Mouse (Mus musculus) kidney, adult 11 months (tissue): ENCODE results near the gene Cdk14.
"Not testable (repeated sequence)": the region's sequence is repeated elsewhere in the genome, so short reads cannot be mapped to it uniquely, and the experiment has no call there.

ENCODE experiments used
- DNase-seq: peaks from one replicate; pipeline ENCODE4 v3.0.0; 2022

Gene Cdk14

DNA sequence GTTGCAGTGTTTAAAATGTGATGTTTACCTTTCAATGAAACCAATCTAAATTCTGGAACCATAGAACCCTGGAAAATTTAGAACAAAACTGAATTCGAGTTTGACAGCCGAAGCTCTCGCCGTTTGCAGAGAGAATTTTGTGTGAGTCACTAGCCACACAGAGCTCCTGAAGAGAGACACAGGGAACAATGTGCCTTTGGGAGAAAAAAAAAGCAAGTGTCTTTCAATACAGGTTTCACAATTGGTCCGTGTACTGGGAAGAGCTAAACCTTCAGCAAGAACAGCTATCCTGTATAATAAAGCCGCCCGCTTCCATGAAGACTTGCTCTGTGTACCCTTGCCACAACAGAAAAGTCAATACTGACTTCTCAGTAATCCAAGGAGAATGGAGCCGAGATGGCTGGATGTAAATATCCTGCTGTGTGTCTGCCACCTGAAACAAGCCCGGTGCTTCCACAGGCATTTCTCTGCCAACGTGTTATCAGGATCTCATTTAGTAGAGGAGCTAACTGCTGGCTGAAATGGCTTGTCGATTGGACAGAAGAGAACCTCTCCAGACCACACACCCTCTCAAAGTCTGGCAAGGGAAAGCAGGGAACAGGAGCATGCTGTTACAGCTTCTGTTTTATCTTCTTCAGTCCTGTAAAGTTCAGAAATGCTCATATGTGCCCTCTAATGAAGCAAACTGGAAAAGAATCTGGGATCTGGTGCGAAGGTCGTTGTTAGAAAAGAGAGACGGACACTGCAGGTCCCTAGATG is 159.0 kb downstream of the Cdk14 start:
- no peak for DNase-seq

DNA sequence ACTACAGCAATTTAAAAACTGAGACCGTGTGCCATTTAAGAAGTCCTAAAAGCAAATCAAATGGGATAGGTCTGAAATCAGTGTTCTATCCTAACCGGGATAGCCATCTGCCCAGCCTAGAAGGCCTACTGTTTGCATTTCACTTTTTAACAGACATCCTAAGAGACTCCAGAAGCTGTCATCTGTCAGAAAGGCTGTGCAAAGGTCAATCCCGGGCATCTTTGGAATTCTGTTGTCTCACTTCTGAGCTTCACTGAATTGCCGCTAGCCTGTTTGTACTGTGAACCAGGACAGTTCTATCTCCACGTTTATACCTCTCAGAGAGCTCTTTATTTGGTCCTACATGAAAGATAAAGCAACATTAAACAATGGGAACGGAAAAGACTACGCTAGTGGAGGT is 159.8 kb downstream of the Cdk14 start:
- peak; percentile 4 for DNase-seq

DNA sequence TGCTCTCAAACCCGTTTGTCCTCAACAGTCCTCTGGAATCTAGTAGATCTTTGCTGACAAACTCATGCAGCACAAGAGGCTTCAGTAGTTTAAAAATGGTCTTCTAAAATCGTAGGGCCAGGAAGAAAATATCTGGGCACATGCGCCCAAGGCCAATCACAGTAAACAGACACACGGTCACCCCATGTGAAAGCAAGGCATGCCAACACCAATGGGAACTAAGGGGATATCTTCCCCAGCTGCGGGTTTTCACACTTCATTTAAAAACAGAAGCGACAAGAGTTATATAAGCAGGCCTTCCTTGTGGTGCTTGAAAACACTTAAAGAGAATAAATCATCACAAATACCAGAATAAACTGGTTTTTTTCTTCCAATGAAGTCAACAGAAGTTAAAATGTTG is 165.7 kb downstream of the Cdk14 start:
- no peak for DNase-seq

DNA sequence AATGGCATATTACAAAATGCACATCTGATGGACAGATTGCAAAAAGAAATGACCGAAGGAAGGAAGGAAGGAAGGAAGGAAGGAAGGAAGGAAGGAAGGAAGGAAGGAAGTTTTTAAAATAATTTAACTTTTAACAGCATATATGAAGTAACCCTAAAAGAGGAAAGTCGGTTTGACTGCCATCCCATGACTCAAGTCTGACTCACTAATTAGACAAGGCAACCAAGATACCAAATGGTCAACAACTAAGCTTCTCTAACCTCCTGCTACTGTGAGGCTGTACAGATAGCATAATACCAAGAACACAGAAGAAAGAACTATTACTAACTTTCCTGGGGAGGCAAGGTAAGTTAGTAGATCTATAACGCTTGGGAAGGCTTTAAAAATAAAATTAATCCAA is 166.9 kb downstream of the Cdk14 start:
- no peak for DNase-seq

DNA sequence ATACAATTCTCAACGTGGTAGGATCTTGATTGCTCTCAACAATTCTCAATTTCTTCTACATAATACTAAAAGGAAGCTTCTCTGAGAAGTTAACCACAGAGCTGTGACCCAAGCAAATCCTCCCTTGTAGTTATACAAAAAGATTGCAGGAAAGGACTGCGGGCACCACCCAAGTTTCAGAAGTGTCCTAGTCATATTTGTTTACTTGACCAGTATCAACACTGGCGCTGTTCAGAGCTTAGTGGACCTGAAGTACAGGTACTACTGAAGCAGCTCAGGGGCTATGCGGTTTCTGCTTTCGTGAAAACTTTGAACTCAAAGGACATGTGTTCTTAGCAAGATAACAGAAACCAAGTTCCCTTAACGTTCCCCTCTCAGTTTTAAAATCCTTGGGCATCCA is 172.4 kb downstream of the Cdk14 start:
- DNase-seq = no peak

DNA sequence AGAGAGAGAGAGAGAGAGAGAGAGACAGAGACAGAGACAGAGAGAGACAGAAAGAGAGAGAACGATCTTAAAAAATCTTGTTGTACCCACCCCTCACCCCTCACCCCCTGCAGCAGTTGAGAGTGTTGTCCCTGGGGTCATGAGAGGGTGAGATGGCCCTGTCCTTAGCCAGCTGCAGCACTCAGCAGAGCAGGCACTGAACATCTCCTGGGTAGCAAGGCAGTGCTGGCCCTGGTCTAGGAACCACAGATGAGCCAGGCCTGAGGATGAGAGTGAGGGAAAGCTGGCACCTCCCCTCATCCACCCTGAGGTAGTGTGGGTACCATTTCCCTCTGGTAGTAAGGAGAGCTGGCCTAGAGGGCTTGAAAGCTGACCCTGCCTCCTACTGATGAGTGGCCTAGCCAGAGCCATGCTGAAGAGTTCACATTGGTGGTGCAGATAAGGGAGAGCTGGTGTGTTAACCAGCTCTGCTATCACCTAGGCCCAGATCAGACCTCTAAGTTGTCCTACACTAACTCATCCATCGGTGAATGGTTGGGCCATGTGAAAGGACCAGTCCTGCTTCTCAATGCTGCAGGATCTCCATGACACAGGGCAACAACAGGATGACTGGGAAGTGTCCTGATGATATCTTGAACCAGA is 173.5 kb downstream of the Cdk14 start:
- no peak for DNase-seq

DNA sequence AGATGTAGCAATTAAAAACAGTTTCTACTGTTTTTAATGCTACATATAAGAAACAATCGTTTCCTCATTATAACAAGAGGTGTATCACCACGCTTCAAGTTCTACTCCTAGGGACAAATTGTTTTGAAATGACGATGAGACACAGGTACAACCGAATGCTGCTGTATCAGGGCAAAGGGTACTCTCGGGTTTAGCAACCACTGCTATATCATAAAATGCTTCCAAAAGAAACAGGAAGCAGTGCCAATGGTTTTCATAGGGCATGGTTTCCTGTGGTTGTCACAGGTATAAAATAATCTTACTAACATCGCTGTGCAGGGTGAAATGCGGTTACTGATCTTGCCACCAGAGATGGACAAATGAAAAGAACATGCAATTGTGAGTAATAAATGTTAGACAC is 174.9 kb downstream of the Cdk14 start:
- DNase-seq = no peak

DNA sequence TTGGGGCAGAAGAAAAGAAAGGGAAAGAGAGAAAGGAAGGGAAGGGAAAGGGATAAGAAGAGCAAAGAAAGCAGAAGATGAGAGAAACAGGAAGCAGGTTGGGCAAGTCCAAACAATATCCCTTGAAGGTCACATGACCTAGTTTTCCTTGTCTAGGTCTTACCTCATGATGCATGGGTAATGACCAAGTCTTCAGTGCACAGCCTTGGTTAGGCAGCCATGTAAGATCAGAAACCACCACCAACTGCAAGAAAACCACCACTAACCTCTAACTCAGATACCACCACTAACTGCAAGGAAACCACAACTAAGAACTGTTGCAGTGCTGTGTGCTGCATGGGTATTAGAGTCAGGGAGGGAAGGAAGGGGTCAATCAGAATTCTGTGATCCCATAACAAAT is 176.5 kb downstream of the Cdk14 start:
- no peak for DNase-seq

DNA sequence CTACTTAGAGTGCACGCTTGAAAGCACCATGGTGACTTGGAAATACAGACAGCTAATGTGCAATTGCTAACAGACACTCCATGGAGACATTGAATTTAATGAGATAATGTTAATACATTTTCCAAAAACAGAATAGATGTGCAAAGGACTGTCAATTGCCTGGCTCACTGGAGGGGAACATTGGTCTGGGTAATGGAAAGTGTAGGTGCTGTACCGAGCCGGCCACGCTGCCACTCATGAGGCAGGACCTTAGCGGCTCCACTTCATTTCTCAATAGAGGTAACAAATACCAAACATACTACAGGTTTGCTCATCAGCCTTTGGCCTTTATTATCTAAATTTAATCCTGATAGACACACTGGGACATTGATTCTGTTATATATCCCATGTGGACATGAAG is 177.4 kb downstream of the Cdk14 start:
- no peak for DNase-seq

DNA sequence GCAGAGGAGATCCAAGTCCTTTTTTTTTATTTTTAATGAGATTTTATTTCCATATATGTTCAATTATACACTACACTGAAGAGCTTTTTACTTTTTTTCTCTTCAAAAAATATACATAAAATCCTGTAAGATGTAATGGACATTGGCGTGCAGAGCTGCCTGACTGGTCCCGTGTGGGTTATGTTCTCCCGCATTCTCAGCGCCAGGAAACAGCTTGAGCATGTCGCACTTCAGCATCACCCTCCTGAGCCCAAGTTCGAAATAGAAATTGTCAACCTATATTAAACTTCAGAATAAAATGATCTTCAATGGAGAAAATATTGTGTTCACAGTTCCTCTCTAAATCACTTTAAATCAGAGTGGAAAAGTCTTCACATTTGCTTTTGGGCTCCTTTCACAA is 179.0 kb downstream of the Cdk14 start:
- DNase-seq = no peak

DNA sequence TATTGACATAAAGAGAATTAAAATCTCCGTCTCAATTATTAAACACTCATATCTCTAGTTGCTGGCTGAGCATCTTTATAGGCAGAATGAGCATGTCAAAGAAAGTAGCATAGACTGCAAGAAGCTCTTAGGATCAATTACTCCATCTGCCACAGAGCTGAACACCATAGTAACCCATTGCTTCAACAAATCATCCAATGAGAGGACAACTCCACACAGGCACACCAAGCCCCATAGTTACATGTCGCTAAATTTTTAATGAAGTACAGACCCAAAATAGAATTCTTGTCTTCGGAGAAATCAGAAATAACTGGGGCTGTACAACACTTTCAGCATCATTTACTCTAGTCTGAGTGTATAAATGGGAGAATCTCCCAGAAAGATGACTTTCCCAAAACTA is 180.0 kb downstream of the Cdk14 start:
- DNase-seq = no peak

DNA sequence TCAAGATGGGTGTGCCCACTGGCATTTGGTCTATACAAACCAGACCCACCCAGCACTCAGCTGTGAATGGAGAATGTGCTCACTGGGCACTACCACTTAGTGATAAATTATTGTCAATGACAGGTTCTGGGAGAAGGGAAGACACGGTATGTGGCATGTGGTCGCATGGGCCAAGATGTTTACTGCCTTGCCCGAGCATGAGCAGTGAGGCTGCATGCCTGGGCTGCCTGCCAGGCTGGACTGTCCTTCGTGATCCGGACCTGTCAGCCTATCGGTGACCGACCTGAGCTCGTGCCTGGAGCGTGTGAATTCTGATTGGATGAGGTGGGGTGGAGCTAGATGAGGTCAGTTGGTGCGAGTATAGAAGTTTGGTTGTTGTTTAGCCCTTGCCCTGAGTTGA is 185.2 kb downstream of the Cdk14 start:
- DNase-seq = not testable (repeated sequence)

DNA sequence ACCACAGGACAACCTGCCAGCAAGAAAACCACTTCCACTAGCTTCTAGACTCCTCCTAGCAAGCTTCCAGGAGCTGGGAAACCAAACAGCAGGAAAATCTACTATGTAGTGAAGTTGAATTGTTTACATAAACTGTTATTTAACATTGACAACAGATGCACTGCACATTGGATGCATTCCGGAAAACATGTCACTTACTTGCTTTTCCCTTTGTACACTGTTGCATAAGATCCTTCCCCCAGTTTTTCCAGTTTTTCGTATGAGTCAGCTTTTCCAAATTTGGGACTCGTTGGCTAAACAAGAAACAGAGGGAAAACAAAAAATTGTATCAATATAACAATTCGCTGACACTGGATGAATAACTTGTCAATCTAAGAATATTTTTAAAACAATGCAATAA is 193.1 kb downstream of the Cdk14 start:
- DNase-seq = no peak

DNA sequence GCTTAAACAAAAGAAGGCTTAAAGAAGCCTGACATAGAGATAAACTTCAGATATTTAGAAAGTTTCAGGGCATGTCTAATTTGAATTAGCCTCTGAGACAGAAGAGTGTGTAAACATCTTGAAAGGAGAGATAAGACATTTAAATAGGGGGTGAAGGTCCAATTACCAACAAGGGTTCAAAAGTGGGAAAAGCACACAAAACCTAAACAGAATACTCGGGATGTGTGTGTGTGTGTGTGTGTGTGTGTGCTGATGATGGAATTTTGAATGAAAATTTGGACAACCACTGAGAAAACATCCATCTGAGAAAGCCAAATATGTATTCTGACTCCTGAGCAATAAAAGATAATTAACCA is 208.4 kb downstream of the Cdk14 start:
- no peak for DNase-seq

DNA sequence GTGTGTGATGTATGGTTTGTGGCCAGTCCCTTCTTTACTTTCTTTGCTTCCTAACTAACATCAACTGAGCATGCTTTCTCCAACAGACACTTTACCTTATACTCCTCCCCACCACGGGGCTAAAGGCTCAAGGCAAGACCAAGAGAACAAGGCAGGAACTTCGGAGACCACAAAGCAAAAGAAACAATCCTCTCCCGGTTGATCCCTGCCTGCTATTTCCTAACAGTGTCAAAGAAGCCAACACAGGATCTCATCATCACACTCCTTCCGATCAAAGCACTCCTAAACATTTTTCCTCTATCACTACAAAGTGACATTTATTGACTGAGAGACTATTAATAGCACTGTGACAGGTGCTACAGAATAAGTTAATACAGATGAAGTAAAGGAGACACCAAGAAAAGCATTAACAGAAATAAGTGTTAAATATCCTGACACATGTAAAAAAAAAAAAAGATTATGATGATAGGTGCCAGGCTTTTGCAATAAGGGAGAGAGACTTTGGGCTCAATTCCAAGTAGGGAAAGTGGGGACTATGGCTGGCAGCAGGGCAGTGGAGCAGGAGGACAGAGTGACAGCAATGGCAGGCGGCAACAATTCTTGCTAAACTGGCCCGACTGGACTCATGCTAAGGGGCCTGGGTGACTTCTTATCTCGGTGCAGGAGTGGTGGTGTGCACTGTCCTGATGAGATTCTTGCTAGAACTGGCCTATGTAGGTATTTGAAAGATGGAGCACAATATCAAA is 208.9 kb downstream of the Cdk14 start:
- no peak for DNase-seq

DNA sequence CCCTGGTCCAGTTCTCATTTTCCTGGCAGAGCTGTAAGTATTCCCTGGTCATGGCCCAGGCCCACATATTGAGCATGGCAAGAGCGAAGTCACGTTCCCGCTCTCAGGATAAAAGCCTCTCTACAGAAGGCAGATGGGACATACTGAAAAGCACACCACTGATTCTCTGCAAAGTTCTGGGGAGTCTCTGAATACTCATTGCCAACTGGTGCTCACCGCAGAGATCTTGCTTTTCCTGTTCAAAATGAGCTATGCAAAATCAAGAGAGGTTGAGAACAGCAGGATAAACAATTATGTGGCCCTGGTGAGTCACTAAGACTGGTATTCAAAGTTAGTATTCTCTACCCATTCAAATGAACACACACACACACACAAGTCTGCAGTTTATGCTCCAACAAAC is 212.1 kb downstream of the Cdk14 start:
- DNase-seq = no peak

DNA sequence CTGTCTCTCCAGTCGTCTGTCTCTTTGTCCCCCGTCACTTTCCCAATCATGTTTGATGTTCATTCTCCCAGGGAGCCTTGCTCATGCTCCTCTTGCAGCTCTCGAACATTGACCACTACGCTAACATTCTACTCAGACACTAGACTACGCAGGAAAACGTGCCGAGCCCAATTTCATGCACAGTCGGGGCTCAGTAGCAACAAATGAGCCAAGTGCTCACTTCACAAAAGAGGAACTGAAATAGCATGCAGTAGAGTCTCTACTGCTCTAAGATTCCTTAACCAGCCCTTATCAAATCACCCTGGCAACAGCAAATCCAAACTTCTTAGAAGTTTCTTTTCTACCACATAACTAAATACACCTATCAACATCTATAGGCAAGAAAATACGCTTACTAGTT is 214.1 kb downstream of the Cdk14 start:
- DNase-seq = no peak

DNA sequence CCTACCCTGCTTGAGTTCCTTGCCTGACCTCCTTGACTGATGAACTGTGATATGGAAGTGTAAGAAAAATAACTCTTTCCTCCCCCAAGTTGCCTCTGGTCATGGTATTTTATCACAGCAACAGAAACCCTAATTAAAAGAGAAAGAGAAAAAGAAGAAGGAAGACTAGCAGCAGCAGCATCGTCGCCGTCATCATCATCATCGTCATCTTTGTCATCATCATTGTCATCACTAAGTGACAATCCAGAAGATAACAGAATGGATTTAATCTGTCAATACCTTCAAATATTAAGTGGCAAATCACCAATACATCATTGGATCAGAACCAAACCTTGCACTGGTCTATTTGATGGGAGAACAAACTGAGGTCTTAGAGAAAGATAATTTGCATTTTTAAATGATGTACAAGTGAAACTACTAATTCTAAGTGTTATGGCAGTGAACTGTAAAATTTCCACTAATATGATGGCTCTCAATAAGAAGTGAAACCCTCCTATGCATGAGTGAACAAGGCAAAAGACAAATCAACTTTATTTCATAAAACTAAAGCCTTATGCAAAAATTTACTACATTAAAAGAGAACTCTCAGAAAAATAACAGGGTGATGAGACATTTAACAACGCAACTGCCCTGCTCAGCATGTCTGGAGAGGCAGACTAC is 225.4 kb downstream of the Cdk14 start:
- DNase-seq = no peak

DNA sequence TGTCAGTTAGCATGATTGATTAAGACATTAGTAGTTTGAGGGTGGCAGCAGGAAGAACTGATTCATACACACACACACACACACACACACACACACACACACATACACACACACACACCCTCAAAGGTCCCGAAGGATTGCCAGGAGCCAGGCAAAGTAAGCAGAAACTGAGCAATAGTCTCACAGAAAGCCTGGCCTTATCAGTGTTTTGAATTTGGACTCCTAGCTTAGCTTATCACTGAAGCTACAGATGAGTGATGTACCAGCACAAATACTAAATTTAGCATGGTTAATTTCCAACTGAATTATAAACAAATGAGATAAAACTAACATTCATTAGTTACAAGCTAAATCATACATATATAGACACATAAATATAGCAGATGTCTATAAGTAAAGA is 230.5 kb downstream of the Cdk14 start:
- DNase-seq = no peak

DNA sequence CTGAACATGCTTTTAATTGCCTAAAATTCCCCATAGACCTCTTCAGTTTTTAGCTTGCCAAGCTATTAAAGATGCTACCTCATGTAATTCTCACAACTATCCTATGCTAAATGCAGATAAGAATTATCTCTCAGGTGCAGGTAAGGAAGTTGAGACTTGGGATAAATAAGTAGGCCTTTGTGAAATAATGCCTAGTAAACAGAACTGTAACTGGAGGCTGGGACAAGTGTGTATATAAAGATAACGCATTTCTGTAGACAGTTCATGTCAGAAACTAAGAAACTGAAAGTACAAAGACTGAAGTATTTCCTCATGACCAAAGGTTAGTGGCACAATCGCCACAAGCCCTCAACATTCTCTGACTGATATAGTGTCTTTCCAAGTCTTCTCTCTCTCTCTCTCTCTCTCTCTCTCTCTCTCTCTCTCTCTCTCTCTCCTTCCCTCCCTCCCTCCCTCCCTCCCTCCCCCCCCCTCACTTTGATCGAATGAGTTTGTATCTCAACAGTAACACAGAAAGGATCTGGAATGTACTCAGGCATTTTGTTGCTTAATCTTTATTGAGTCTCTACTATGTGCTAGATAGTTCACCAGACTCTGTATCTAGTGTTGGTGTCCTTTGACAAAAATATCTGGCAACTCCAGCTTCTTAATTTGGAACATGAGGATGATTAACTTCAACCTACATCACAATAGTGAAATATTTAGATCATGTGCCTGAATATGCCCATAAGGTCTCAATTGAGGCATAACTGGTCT is 233.9 kb downstream of the Cdk14 start:
- no peak for DNase-seq

DNA sequence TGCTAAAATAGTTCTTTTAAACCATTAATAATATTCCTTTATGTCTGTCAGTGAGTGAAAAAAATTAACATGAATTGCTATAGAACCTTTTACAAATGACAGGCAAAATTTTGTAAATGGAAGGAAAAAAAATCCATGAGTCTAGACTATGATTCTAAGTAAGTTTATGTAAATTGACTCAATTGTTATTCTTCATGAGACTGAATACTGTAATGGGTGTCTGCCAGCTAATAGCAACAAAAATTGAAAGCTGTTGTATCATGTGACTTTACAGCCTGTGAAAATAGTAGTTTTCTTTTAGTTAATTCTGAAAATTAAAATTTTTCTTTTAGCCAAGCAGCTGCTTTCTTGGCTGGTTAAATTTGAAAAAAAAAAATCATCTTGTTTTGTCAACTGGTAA is 234.6 kb downstream of the Cdk14 start:
- DNase-seq = no peak

DNA sequence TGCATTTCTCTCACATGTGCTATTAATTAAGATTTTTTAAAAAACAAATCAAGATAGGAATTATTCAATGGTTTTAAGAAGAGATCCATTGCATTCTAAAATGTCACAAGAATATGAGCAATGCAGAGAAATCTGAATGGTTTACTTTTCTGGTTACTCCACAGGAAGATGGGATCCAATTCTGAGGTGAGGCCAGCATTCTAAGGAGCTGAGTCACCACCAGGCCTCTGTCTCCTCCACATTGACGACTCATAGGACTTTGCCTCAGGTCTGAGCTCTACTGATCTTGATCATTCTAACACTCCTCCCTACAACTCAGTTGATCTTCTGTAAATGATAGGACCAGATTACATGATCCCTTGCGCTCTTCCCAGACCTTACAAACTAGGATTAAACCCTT is 239.4 kb downstream of the Cdk14 start:
- no peak for DNase-seq

DNA sequence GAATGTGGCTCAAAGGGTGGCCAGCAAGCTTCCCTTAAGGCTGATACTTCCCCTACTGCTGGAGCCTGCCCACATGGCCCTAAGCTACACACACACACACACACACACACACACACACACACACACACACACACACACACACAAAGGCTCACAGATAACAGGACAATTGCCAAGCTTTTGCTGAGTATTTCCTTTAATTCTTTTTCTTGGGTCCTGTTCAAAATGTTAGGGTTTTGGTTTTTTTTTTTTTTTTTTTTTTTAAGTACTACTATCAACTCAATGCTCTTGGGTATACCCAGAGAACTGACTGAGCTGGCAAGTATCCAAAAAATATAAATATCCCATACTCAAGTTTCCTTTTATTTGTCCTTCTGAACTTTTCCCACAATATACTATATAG is 239.8 kb downstream of the Cdk14 start:
- no peak for DNase-seq
